Mouse (Mus musculus) midbrain, embryonic 11.5 days (tissue): Measurements from ENCODE around the gene Gpat2. TPM values are rescaled to one million over a fixed set of nuclear protein-coding genes. Genes with fewer than 3 reads are reported as not detected.

ENCODE experiments used
- ATAC-seq: fragments of 200-750 bp; cut with Nextera tagmentation; 2 replicates; pipeline ENCODE4 v1.8.0; 2017; ENCODE audit warnings: moderate TSS enrichment, moderate library complexity; ENCODE audit not compliant: low FRiP score
- DNase-seq: peaks from one replicate; pipeline ENCODE4 v3.0.0; 2015; ENCODE audit warnings: low spot score; ENCODE audit errors: missing footprints
- H3K27ac ChIP-seq: fragments of 300-500 bp; sonication (generic); 2 replicates; pipeline ENCODE4 v1.5.1; 2014; ENCODE audit warnings: low read depth, low read length
- H3K27me3 ChIP-seq: fragments of 300-500 bp; sonication (generic); 2 replicates; pipeline ENCODE4 v1.6.1; 2014; ENCODE audit warnings: mild to moderate bottlenecking, low read length, moderate library complexity, mixed read lengths; ENCODE audit not compliant: control insufficient read depth, insufficient read depth
- H3K36me3 ChIP-seq: fragments of 300-500 bp; sonication (generic); 2 replicates; pipeline ENCODE4 v1.6.1; 2014; ENCODE audit warnings: mild to moderate bottlenecking, low read length, moderate library complexity, mixed read lengths; ENCODE audit not compliant: control insufficient read depth, insufficient read depth
- H3K4me1 ChIP-seq: fragments of 300-500 bp; sonication (generic); 2 replicates; pipeline ENCODE4 v1.6.1; 2014; ENCODE audit warnings: low read length; ENCODE audit not compliant: control insufficient read depth, insufficient read depth
- H3K4me2 ChIP-seq: fragments of 300-500 bp; sonication (generic); 2 replicates; pipeline ENCODE4 v1.6.1; 2014; ENCODE audit warnings: mild to moderate bottlenecking, moderate library complexity
- H3K4me3 ChIP-seq: fragments of 300-500 bp; sonication (generic); 2 replicates; pipeline ENCODE4 v1.5.1; 2014; ENCODE audit warnings: low read depth, low read length
- H3K9ac ChIP-seq: fragments of 300-500 bp; sonication (generic); 2 replicates; pipeline ENCODE4 v1.6.1; 2014; ENCODE audit warnings: low read length
- H3K9me3 ChIP-seq: fragments of 300-500 bp; sonication (generic); 2 replicates; pipeline ENCODE4 v1.6.1; 2016; ENCODE audit warnings: low read length; ENCODE audit not compliant: control insufficient read depth
- WGBS: fragments of 180-500 bp; shearing (Covaris S2); extraction: QIAGEN DNeasy Blood & Tissue Kit; methylation state at CpG from one replicate; pipeline ENCODE4 v1.1.7; 2014; 5-methylcytosine and 5-hydroxymethylcytosine counted together
- polyA plus RNA-seq: library from polyadenylated mRNA; unstranded; fragments of >200 nt; fragmentation: Nextera tagmentation; extraction: Ambion mirVana; gene quantifications from 2 replicates; pipeline ENCODE4 v1.2.1, GENCODE M21; 2014

Gene Gpat2
- polyA plus RNA-seq, 1 experiment from 2014 or later: 0.16 TPM

DNA sequence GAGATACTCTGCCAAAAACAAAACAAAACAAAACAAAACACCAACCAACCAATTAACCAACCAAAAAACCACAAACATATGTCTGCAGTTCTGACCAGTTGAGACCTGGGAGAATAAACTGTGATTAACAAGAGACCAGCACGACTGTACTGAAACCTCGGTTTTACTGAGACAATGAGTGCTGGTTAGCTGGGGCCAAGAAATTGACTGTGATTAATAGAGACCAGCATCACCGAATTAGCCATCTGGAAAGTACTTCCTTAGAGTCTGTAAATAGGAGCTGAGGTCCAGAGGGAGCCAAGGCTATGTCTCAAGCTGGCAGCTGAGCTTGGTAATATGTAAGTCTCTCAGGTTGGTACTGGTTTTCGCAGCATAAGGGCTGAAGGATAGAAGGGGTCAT is 34.2 kb upstream of the Gpat2 start:
- ATAC-seq: no peak
- no peak for DNase-seq
- no peaks in the 10 kb centered on the region for H3K9me3 ChIP-seq
- H3K9ac ChIP-seq: no peak overlapping the region
- no peak overlapping the region for H3K4me2 ChIP-seq
- no peaks in the 10 kb centered on the region for H3K36me3 ChIP-seq
- WGBS: 83% methylated on average over 4 of the region's 4 CpGs
- H3K4me1 ChIP-seq: no peaks in the 10 kb centered on the region
- no peak overlapping the region for H3K27ac ChIP-seq
- H3K27me3 ChIP-seq: no peaks in the 10 kb centered on the region
- H3K4me3 ChIP-seq: no peak overlapping the region

GRCm38 (mm10) chr2:127391323-127391722 is 33.7 kb upstream of the Gpat2 start:
- H3K9ac ChIP-seq: no peak overlapping the region
- no peak for ATAC-seq
- DNase-seq: no peak

DNA sequence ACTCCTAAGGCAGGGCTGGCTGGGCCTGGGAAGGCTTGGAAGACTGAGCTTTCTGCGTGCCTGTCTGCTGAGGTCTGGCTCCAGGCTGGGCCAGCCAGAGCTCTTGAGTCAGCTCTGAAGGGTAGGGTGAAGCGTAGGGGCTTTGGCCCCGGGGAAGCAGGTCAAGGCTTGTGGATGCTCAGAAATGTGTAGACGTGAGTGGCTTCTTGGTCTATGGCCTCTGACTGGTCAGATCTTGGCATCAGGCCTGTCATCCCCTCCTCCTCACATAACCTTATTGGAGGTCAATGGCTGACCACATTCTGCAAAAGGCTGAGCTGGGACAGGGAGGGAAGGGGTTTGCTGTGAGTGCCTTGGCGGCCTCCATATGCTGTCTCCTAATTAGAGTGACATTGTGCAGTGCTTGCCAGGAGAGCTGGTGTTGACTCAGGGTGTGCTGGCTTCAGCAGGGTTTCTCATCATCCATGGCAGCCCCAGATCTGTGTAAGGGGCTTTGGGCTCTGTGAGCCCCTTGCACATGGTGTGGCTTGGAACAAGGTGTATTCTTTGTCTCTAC is 30.3 kb upstream of the Gpat2 start:
- DNase-seq (no peak), ATAC-seq (no peak)
- H3K9ac ChIP-seq: no peak overlapping the region
- H3K36me3 ChIP-seq: no peaks in the 10 kb centered on the region
- H3K4me2 ChIP-seq: no peak overlapping the region
- no peaks in the 10 kb centered on the region for H3K4me1 ChIP-seq
- no peaks in the 10 kb centered on the region for H3K9me3 ChIP-seq
- no peaks in the 10 kb centered on the region for H3K27me3 ChIP-seq
- H3K27ac ChIP-seq: no peak overlapping the region
- no peak overlapping the region for H3K4me3 ChIP-seq
- WGBS: 90% methylated on average over 5 of the region's 5 CpGs

More at GRCm38 (mm10) chr2:127391323-127391722, 33.7 kb upstream of the Gpat2 start:
- H3K36me3 ChIP-seq: no peaks in the 10 kb centered on the region
- WGBS: 69% methylated on average over 3 of the region's 3 CpGs
- no peaks in the 10 kb centered on the region for H3K9me3 ChIP-seq
- no peaks in the 10 kb centered on the region for H3K27me3 ChIP-seq
- no peak overlapping the region for H3K4me2 ChIP-seq
- H3K4me1 ChIP-seq: no peaks in the 10 kb centered on the region
- H3K4me3 ChIP-seq: no peak overlapping the region
- no peak overlapping the region for H3K27ac ChIP-seq

DNA sequence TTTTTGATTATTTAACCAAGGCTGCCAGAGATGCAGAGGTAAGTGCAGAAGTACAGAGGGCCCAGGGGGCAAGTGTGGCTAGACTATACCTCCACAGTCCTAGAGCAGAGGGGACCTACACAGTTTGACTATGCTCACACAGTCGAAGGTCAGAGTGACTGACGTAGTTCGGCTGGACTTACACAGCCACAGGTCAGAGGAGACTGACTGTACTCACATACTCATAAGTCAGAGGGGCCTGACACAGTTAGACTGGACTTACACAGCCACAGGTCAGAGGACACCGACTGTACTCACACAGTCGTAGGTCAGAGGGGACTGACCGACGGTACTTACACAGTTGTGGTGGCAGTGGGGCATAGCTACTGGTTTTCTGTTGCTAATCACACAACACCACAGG is 26.3 kb upstream of the Gpat2 start:
- ATAC-seq (no peak), DNase-seq (no peak)
- WGBS: 87% methylated on average over 7 of the region's 7 CpGs
- H3K27me3 ChIP-seq: no peaks in the 10 kb centered on the region
- no peak overlapping the region for H3K27ac ChIP-seq
- H3K4me3 ChIP-seq: no peak overlapping the region
- no peak overlapping the region for H3K9ac ChIP-seq
- H3K4me1 ChIP-seq: no peaks in the 10 kb centered on the region
- no peaks in the 10 kb centered on the region for H3K36me3 ChIP-seq
- no peak overlapping the region for H3K4me2 ChIP-seq
- H3K9me3 ChIP-seq: no peaks in the 10 kb centered on the region

GRCm38 (mm10) chr2:127411126-127411525 is 13.9 kb upstream of the Gpat2 start:
- WGBS: 90% methylated on average over 6 of the region's 6 CpGs
- H3K4me3 ChIP-seq: no peak overlapping the region
- H3K27ac ChIP-seq: no peak overlapping the region
- H3K27me3 ChIP-seq: no peaks in the 10 kb centered on the region
- no peak overlapping the region for H3K4me2 ChIP-seq
- no peaks in the 10 kb centered on the region for H3K36me3 ChIP-seq
- H3K9ac ChIP-seq: no peak overlapping the region
- no peaks in the 10 kb centered on the region for H3K4me1 ChIP-seq
- H3K9me3 ChIP-seq: no peaks in the 10 kb centered on the region
- no peak for ATAC-seq
- no peak for DNase-seq

GRCm38 (mm10) chr2:127415806-127416205 is 9.2 kb upstream of the Gpat2 start:
- no peaks in the 10 kb centered on the region for H3K36me3 ChIP-seq
- no peaks in the 10 kb centered on the region for H3K9me3 ChIP-seq
- H3K27ac ChIP-seq: no peak overlapping the region
- H3K4me1 ChIP-seq: no peaks in the 10 kb centered on the region
- no peak for DNase-seq
- H3K4me2 ChIP-seq: no peak overlapping the region
- ATAC-seq: no peak
- H3K9ac ChIP-seq: no peak overlapping the region
- no peaks in the 10 kb centered on the region for H3K27me3 ChIP-seq
- H3K4me3 ChIP-seq: no peak overlapping the region
- 77% methylated on average over 10 of the region's 10 CpGs for WGBS

DNA sequence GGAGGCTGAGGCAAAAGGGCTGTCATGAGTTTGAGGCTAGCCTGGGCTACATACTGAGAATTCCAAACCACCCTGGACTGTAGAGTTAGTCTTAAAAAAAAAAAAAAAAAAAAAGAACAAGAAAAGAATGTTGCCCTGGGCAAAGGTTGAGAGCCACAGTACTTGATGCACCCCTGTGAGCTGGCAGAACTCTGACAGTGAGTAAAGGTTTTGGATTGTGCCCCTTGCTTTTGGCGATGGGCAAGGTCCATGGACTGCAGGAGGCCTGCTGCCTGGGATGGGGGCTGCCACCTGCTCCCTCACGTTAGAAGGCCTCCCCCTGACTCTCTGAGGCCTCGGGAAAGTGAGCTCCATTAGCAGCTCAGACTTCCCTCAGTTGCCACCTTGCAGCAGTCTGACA is 8.3 kb upstream of the Gpat2 start:
- no peaks in the 10 kb centered on the region for H3K27me3 ChIP-seq
- 52% methylated on average over 3 of the region's 3 CpGs for WGBS
- no peak for DNase-seq

GRCm38 (mm10) chr2:127418266-127418970 is 6.6 kb upstream of the Gpat2 start:
- Histone ChIP-seq H3K9me3 (no peaks in the 10 kb centered on the region), H3K4me2 (no peak overlapping the region), H3K27ac (no peak overlapping the region), H3K4me3 (no peak overlapping the region), H3K4me1 (no peaks in the 10 kb centered on the region), H3K9ac (no peak overlapping the region), H3K27me3 (no peaks in the 10 kb centered on the region), H3K36me3 (no peaks in the 10 kb centered on the region)
- 74% methylated on average over 10 of the region's 10 CpGs for WGBS
- DNase-seq: no peak
- ATAC-seq: no peak

More for the DNA sequence above, 8.3 kb upstream of the Gpat2 start:
- no peak overlapping the region for H3K4me3 ChIP-seq
- no peak overlapping the region for H3K9ac ChIP-seq
- no peaks in the 10 kb centered on the region for H3K4me1 ChIP-seq
- no peak overlapping the region for H3K4me2 ChIP-seq
- H3K27ac ChIP-seq: no peak overlapping the region
- no peaks in the 10 kb centered on the region for H3K9me3 ChIP-seq
- H3K36me3 ChIP-seq: no peaks in the 10 kb centered on the region
- no peak for ATAC-seq

- Histone ChIP-seq H3K36me3 (no peaks in the 10 kb centered on the region), H3K9me3 (no peaks in the 10 kb centered on the region), H3K4me3 (no peak overlapping the region), H3K9ac (no peak overlapping the region), H3K27ac (no peak overlapping the region), H3K27me3 (no peaks in the 10 kb centered on the region), H3K4me1 (no peaks in the 10 kb centered on the region), H3K4me2 (no peak overlapping the region)
- DNase-seq (no peak), ATAC-seq (no peak)
- whole genome bisulfite sequencing: 28% methylated on average over 3 of the region's 3 CpGs
These were observed 5.2 kb downstream of the Gpat2 start for GRCm38 (mm10) chr2:127430238-127430637.
